Mouse (Mus musculus): ENCODE measurements at regions not wholly inside any gene's neighbourhood (a gene's known extent, or its start where the extent isn't known, plus 50 kb on each side); places are given as distances from the start of the nearest gene placed in this dataset.

GRCm38 (mm10) chr11:31520909-31521308, 150.8 kb downstream of the Bod1 start:
- ATAC-seq (ENCODE audit: insufficient read depth, low FRiP score, low TSS enrichment) = no peak
- no peaks in the 10 kb centered on the region for H3K36me3 ChIP-seq (ENCODE audit: control insufficient read depth, insufficient read depth, low read length)
- H3K27ac ChIP-seq (ENCODE audit: low read depth, low read length) = no peak overlapping the region
- no peak for DNase-seq (ENCODE audit: low spot score)
- H3K4me2 ChIP-seq (ENCODE audit: low read depth) = no peak overlapping the region
- WGBS = 90% methylated on average over 4 of the region's 4 CpGs
- H3K27me3 ChIP-seq (ENCODE audit: control insufficient read depth, insufficient read depth, low read length) = no peaks in the 10 kb centered on the region
- H3K4me1 ChIP-seq (ENCODE audit: control insufficient read depth, insufficient read depth, low read length) = no peaks in the 10 kb centered on the region
- no peaks in the 10 kb centered on the region for H3K9me3 ChIP-seq (ENCODE audit: control insufficient read depth, low read length)
- H3K9ac ChIP-seq (ENCODE audit: low read length) = no peak overlapping the region
- no peak overlapping the region for H3K4me3 ChIP-seq (ENCODE audit: low read depth, low read length)

GRCm38 (mm10) chr11:31503239-31503916, 133.5 kb upstream of the Stc2 start:
- no peak overlapping the region for H3K27ac ChIP-seq (ENCODE audit: low read depth, low read length)
- no peak for ATAC-seq (ENCODE audit: insufficient read depth, low FRiP score, low TSS enrichment)
- 82% methylated on average over 5 of the region's 5 CpGs for WGBS

GRCm38 (mm10) chr11:31485429-31485828, 115.6 kb upstream of the Stc2 start:
- no peak overlapping the region for H3K9ac ChIP-seq (ENCODE audit: low read length)
- no peak overlapping the region for H3K27ac ChIP-seq (ENCODE audit: low read depth, low read length)
- no peaks in the 10 kb centered on the region for H3K4me1 ChIP-seq (ENCODE audit: control insufficient read depth, insufficient read depth, low read length)
- no peaks in the 10 kb centered on the region for H3K27me3 ChIP-seq (ENCODE audit: control insufficient read depth, insufficient read depth, low read length)
- DNase-seq (ENCODE audit: low spot score) (no peak), ATAC-seq (ENCODE audit: insufficient read depth, low FRiP score, low TSS enrichment) (no peak)
- H3K4me3 ChIP-seq (ENCODE audit: low read depth, low read length) = no peak overlapping the region
- no peaks in the 10 kb centered on the region for H3K36me3 ChIP-seq (ENCODE audit: control insufficient read depth, insufficient read depth, low read length)
- WGBS = 76% methylated on average over 4 of the region's 4 CpGs
- no peak overlapping the region for H3K4me2 ChIP-seq (ENCODE audit: low read depth)
- no peaks in the 10 kb centered on the region for H3K9me3 ChIP-seq (ENCODE audit: control insufficient read depth, low read length)

More at GRCm38 (mm10) chr11:31503239-31503916, 133.5 kb upstream of the Stc2 start:
- Histone ChIP-seq H3K9ac (ENCODE audit: low read length) (no peak overlapping the region), H3K4me1 (ENCODE audit: control insufficient read depth, insufficient read depth, low read length) (no peaks in the 10 kb centered on the region), H3K36me3 (ENCODE audit: control insufficient read depth, insufficient read depth, low read length) (no peaks in the 10 kb centered on the region), H3K9me3 (ENCODE audit: control insufficient read depth, low read length) (no peaks in the 10 kb centered on the region), H3K4me2 (ENCODE audit: low read depth) (no peak overlapping the region), H3K4me3 (ENCODE audit: low read depth, low read length) (no peak overlapping the region), H3K27me3 (ENCODE audit: control insufficient read depth, insufficient read depth, low read length) (no peaks in the 10 kb centered on the region)
- no peak for DNase-seq (ENCODE audit: low spot score)

GRCm38 (mm10) chr11:31481057-31481340, 111.1 kb upstream of the Stc2 start:
- Histone ChIP-seq H3K4me1 (ENCODE audit: control insufficient read depth, insufficient read depth, low read length) (no peaks in the 10 kb centered on the region), H3K36me3 (ENCODE audit: control insufficient read depth, insufficient read depth, low read length) (no peaks in the 10 kb centered on the region), H3K4me3 (ENCODE audit: low read depth, low read length) (no peak overlapping the region), H3K9me3 (ENCODE audit: control insufficient read depth, low read length) (no peaks in the 10 kb centered on the region), H3K9ac (ENCODE audit: low read length) (no peak overlapping the region), H3K27ac (ENCODE audit: low read depth, low read length) (no peak overlapping the region), H3K27me3 (ENCODE audit: control insufficient read depth, insufficient read depth, low read length) (no peaks in the 10 kb centered on the region), H3K4me2 (ENCODE audit: low read depth) (no peak overlapping the region)
- DNase-seq (ENCODE audit: low spot score) (no peak), ATAC-seq (ENCODE audit: insufficient read depth, low FRiP score, low TSS enrichment) (peak; percentile 24; the same call in 1 of the 2 replicates)
- 81% methylated on average over 1 of the region's 1 CpGs for WGBS

GRCm38 (mm10) chr11:31480225-31481056, 110.6 kb upstream of the Stc2 start:
- H3K4me3 ChIP-seq (ENCODE audit: low read depth, low read length) = no peak overlapping the region
- no peak for ATAC-seq (ENCODE audit: insufficient read depth, low FRiP score, low TSS enrichment)
- no peak for DNase-seq (ENCODE audit: low spot score)
- H3K4me2 ChIP-seq (ENCODE audit: low read depth) = no peak overlapping the region
- no peak overlapping the region for H3K9ac ChIP-seq (ENCODE audit: low read length)
- no peaks in the 10 kb centered on the region for H3K4me1 ChIP-seq (ENCODE audit: control insufficient read depth, insufficient read depth, low read length)
- H3K9me3 ChIP-seq (ENCODE audit: control insufficient read depth, low read length) = no peaks in the 10 kb centered on the region
- H3K36me3 ChIP-seq (ENCODE audit: control insufficient read depth, insufficient read depth, low read length) = no peaks in the 10 kb centered on the region
- WGBS = 74% methylated on average over 5 of the region's 5 CpGs
- no peaks in the 10 kb centered on the region for H3K27me3 ChIP-seq (ENCODE audit: control insufficient read depth, insufficient read depth, low read length)
- H3K27ac ChIP-seq (ENCODE audit: low read depth, low read length) = no peak overlapping the region

- Histone ChIP-seq H3K4me2 (ENCODE audit: low read depth) (no peak overlapping the region), H3K27ac (ENCODE audit: low read depth, low read length) (no peak overlapping the region), H3K4me1 (ENCODE audit: control insufficient read depth, insufficient read depth, low read length) (no peaks in the 10 kb centered on the region), H3K9me3 (ENCODE audit: control insufficient read depth, low read length) (no peaks in the 10 kb centered on the region), H3K9ac (ENCODE audit: low read length) (no peak overlapping the region), H3K27me3 (ENCODE audit: control insufficient read depth, insufficient read depth, low read length) (no peaks in the 10 kb centered on the region), H3K36me3 (ENCODE audit: control insufficient read depth, insufficient read depth, low read length) (no peaks in the 10 kb centered on the region), H3K4me3 (ENCODE audit: low read depth, low read length) (no peak overlapping the region)
- WGBS = 71% methylated on average over 1 of the region's 1 CpGs
- DNase-seq (ENCODE audit: low spot score) (no peak), ATAC-seq (ENCODE audit: insufficient read depth, low FRiP score, low TSS enrichment) (no peak)
These were observed 107.9 kb upstream of the Stc2 start for GRCm38 (mm10) chr11:31477763-31478162.

- no peak for ATAC-seq (ENCODE audit: insufficient read depth, low FRiP score, low TSS enrichment)
- Histone ChIP-seq H3K4me2 (ENCODE audit: low read depth) (no peak overlapping the region), H3K36me3 (ENCODE audit: control insufficient read depth, insufficient read depth, low read length) (no peaks in the 10 kb centered on the region), H3K9ac (ENCODE audit: low read length) (no peak overlapping the region), H3K9me3 (ENCODE audit: control insufficient read depth, low read length) (no peaks in the 10 kb centered on the region), H3K27me3 (ENCODE audit: control insufficient read depth, insufficient read depth, low read length) (no peaks in the 10 kb centered on the region), H3K27ac (ENCODE audit: low read depth, low read length) (no peak overlapping the region), H3K4me1 (ENCODE audit: control insufficient read depth, insufficient read depth, low read length) (no peaks in the 10 kb centered on the region), H3K4me3 (ENCODE audit: low read depth, low read length) (no peak overlapping the region)
- 62% methylated on average over 3 of the region's 3 CpGs for WGBS
- no peak for DNase-seq (ENCODE audit: low spot score)
These were observed 107.2 kb upstream of the Stc2 start for GRCm38 (mm10) chr11:31477104-31477503.

- Histone ChIP-seq H3K4me2 (ENCODE audit: low read depth) (no peak overlapping the region), H3K9ac (ENCODE audit: low read length) (no peak overlapping the region), H3K27me3 (ENCODE audit: control insufficient read depth, insufficient read depth, low read length) (no peaks in the 10 kb centered on the region), H3K36me3 (ENCODE audit: control insufficient read depth, insufficient read depth, low read length) (no peaks in the 10 kb centered on the region), H3K9me3 (ENCODE audit: control insufficient read depth, low read length) (no peaks in the 10 kb centered on the region), H3K27ac (ENCODE audit: low read depth, low read length) (no peak overlapping the region), H3K4me1 (ENCODE audit: control insufficient read depth, insufficient read depth, low read length) (no peaks in the 10 kb centered on the region), H3K4me3 (ENCODE audit: low read depth, low read length) (no peak overlapping the region)
- ATAC-seq (ENCODE audit: insufficient read depth, low FRiP score, low TSS enrichment) (no peak), DNase-seq (ENCODE audit: low spot score) (no peak)
- 55% methylated on average over 4 of the region's 4 CpGs for WGBS
These were observed 103.1 kb upstream of the Stc2 start for GRCm38 (mm10) chr11:31473017-31473416.

All from neural tube, embryonic 11.5 days (tissue).